Comparison of ENCODE assay signal across 8 mouse cellular contexts in genomic region chr13:6688790-6689433, GRCm38 (mm10). TPM values are rescaled to one million over a fixed set of nuclear protein-coding genes. Genes with fewer than 3 reads are reported as not detected.
DNase-seq lines count a peak whose midpoint lies in the region; ATAC-seq lines count a peak whose summit lies in the region.

No protein-coding gene starts in this region.

- WGBS in midbrain, embryonic 16.5 days = 46% methylated on average over 7 of the region's 7 CpGs

- H3K4me3 ChIP-seq in midbrain, embryonic 16.5 days (ENCODE audit: low read depth, low read length) = no peak overlapping the region

- no peak overlapping the region for H3K9ac ChIP-seq in midbrain, embryonic 16.5 days (ENCODE audit: low read depth, low read length)

- H3K4me1 ChIP-seq in midbrain, embryonic 16.5 days (ENCODE audit: control insufficient read depth, insufficient read depth, low read length) = no peaks in the 10 kb centered on the region

- peak; percentile 94 for ATAC-seq in frontal cortex, adult (ENCODE audit: low TSS enrichment)
- peak; percentile 83 for ATAC-seq in midbrain, embryonic 16.5 days

- no peak overlapping the region for H3K4me2 ChIP-seq in midbrain, embryonic 16.5 days (ENCODE audit: low read length)

- DNase-seq in frontal cortex, postnatal 25 days (ENCODE audit: low spot score in 2 of 2) = no peak
- DNase-seq in A20 (ENCODE audit: low read depth, low spot score) = peak; percentile 78
- DNase-seq in adrenal gland, postnatal 36 days = peak; percentile 43 to 49
- DNase-seq in heart, postnatal 4 days = peak; percentile 49
- peak; percentile 50 for DNase-seq in layer of hippocampus, adult 9-10 months (ENCODE audit: low spot score)
- DNase-seq in c-Kit-positive CD71-positive TER-119-positive erythroid progenitor cells, embryonic 14.5 days (ENCODE audit: low spot score) = no peak

- H3K27ac ChIP-seq in midbrain, embryonic 16.5 days (ENCODE audit: low read length) = no peak overlapping the region

- no peaks in the 10 kb centered on the region for H3K36me3 ChIP-seq in midbrain, embryonic 16.5 days (ENCODE audit: control insufficient read depth, insufficient read depth, low read length)

- no peaks in the 10 kb centered on the region for H3K27me3 ChIP-seq in midbrain, embryonic 16.5 days (ENCODE audit: control insufficient read depth, insufficient read depth, low read depth, low read length)

- no peaks in the 10 kb centered on the region for H3K9me3 ChIP-seq in midbrain, embryonic 16.5 days (replicated peaks; ENCODE audit: control insufficient read depth, low read length, poor library complexity, severe bottlenecking)

RNA-seq across cellular contexts. Expression of gene Pfkp, which starts 40.3 kb away (rescaled TPM):
- total RNA-seq in adrenal gland, postnatal 36 days (2021) = 10 to 100 TPM; 54.0 to 66.8 TPM
- total RNA-seq in heart, postnatal 4 days (2021) = 100 to 1,000 TPM in 1 of 2 experiments, 10 to 100 TPM in 1; 96.3 to 107 TPM
- 470 and 501 TPM in 2 replicates for polyA plus RNA-seq in midbrain, embryonic 16.5 days (2015; fragmentation: Nextera tagmentation; extraction: Ambion mirVana)

Comparison
In these comparisons a context has a peak if more than half of its experiments do, and no peak if none do; other contexts are left out.
1. DNase-seq: peak in A20 (single experiment), adrenal gland, postnatal 36 days (2 of 2), heart, postnatal 4 days (single experiment) and layer of hippocampus, adult 9-10 months (single experiment); none in frontal cortex, postnatal 25 days (0 of 2) and c-Kit-positive CD71-positive TER-119-positive erythroid progenitor cells, embryonic 14.5 days (single experiment).